Mouse (Mus musculus) erythroblast, embryonic 14.5 days (primary cell): ENCODE results near the gene Ivd.

Experiments
- GATA1 ChIP-seq: IDR thresholded peaks from 2 replicates; pipeline ENCODE4 v1.6.1; 2012; ENCODE audit warnings: low read length, inconsistent platforms, mixed read lengths
- TAL1 ChIP-seq: IDR thresholded peaks from 3 replicates; pipeline ENCODE4 v1.6.1; 2012; ENCODE audit warnings: low read length, inconsistent platforms, mixed read lengths

GRCm38 (mm10) chr2:118891173-118891572 lies 29.4 kb downstream of the Ivd start:
- TF ChIP-seq GATA1 (no peak), TAL1 (no peak)
